Mouse (Mus musculus): ENCODE results near the gene Slc22a1. TPM values are rescaled to one million over a fixed set of nuclear protein-coding genes. Genes with fewer than 3 reads are reported as not detected.

The Slc22a1 gene
- total RNA-seq, 2 experiments from 2014 or later, result not detected

GRCm38 (mm10) chr17:12673871-12674270 is 1.8 kb downstream of the Slc22a1 start:
- H3K4me3 ChIP-seq, result no peak overlapping the region
- H3K27ac ChIP-seq, result no peak overlapping the region
- no peak for DNase-seq (ENCODE audit: low spot score in 2 of 2)
- TF ChIP-seq CTCF (conservative IDR thresholded peaks at IDR 0.05), result no peak

- no peak for DNase-seq (ENCODE audit: low spot score in 2 of 2)
- TF ChIP-seq CTCF (conservative IDR thresholded peaks at IDR 0.05), result no peak
- H3K4me3 ChIP-seq, result no peak overlapping the region
- no peak overlapping the region for H3K27ac ChIP-seq
These were observed 3.3 kb downstream of the Slc22a1 start for GRCm38 (mm10) chr17:12672285-12672790.

GRCm38 (mm10) chr17:12671029-12671605 is 4.5 kb downstream of the Slc22a1 start:
- H3K27ac ChIP-seq, result no peak overlapping the region
- no peak overlapping the region for H3K4me3 ChIP-seq
- DNase-seq (ENCODE audit: low spot score in 2 of 2), result no peak
- no peak for TF ChIP-seq CTCF (conservative IDR thresholded peaks at IDR 0.05)

GRCm38 (mm10) chr17:12669363-12669679 is 6.3 kb downstream of the Slc22a1 start:
- no peak for DNase-seq (ENCODE audit: low spot score in 2 of 2)
- Histone ChIP-seq H3K27ac (no peak overlapping the region), H3K4me3 (no peak overlapping the region)
- TF ChIP-seq CTCF (conservative IDR thresholded peaks at IDR 0.05), result no peak

GRCm38 (mm10) chr17:12668478-12669362 is 6.9 kb downstream of the Slc22a1 start:
- DNase-seq (ENCODE audit: low spot score in 2 of 2), result no peak
- no peak for TF ChIP-seq CTCF (conservative IDR thresholded peaks at IDR 0.05)
- H3K27ac ChIP-seq, result no peak overlapping the region
- no peak overlapping the region for H3K4me3 ChIP-seq

- no peak overlapping the region for H3K27ac ChIP-seq
- no peak for DNase-seq (ENCODE audit: low spot score in 2 of 2)
These were observed 11.5 kb downstream of the Slc22a1 start for GRCm38 (mm10) chr17:12664156-12664555.

GRCm38 (mm10) chr17:12660572-12661260 is 14.9 kb downstream of the Slc22a1 start:
- peak; percentile 26 to 59 for DNase-seq (ENCODE audit: low spot score in 2 of 2)
- no peak overlapping the region for H3K27ac ChIP-seq
- H3K4me3 ChIP-seq, result no peak overlapping the region
- peak; percentile 92 for TF ChIP-seq CTCF (conservative IDR thresholded peaks at IDR 0.05)

More at GRCm38 (mm10) chr17:12664156-12664555, 11.5 kb downstream of the Slc22a1 start:
- no peak overlapping the region for H3K4me3 ChIP-seq
- no peak for TF ChIP-seq CTCF (conservative IDR thresholded peaks at IDR 0.05)

- no peak for TF ChIP-seq CTCF (conservative IDR thresholded peaks at IDR 0.05)
- Histone ChIP-seq H3K27ac (no peak overlapping the region), H3K4me3 (no peak overlapping the region)
- no peak for DNase-seq (ENCODE audit: low spot score in 2 of 2)
These were observed 16.4 kb downstream of the Slc22a1 start for GRCm38 (mm10) chr17:12659233-12659632.

- DNase-seq (ENCODE audit: low spot score in 2 of 2), result no peak
- Histone ChIP-seq H3K27ac (no peak overlapping the region), H3K4me3 (no peak overlapping the region)
- no peak for TF ChIP-seq CTCF (conservative IDR thresholded peaks at IDR 0.05)
These were observed 16.8 kb downstream of the Slc22a1 start for GRCm38 (mm10) chr17:12658784-12659183.

GRCm38 (mm10) chr17:12655826-12656225 is 19.8 kb downstream of the Slc22a1 start:
- H3K27ac ChIP-seq, result no peak overlapping the region
- no peak for TF ChIP-seq CTCF (conservative IDR thresholded peaks at IDR 0.05)

GRCm38 (mm10) chr17:12654061-12654460 is 21.6 kb downstream of the Slc22a1 start:
- Histone ChIP-seq H3K4me3 (no peak overlapping the region), H3K27ac (peak overlapping the region; percentile 51; the same call in 1 of the 2 replicates)
- peak; percentile 25 to 67 for DNase-seq (ENCODE audit: low spot score in 2 of 2)
- no peak for TF ChIP-seq CTCF (conservative IDR thresholded peaks at IDR 0.05)

More at GRCm38 (mm10) chr17:12655826-12656225, 19.8 kb downstream of the Slc22a1 start:
- no peak overlapping the region for H3K4me3 ChIP-seq
- DNase-seq (ENCODE audit: low spot score in 2 of 2), result no peak

- no peak for DNase-seq (ENCODE audit: low spot score in 2 of 2)
- TF ChIP-seq CTCF (conservative IDR thresholded peaks at IDR 0.05), result no peak
These were observed 23.0 kb downstream of the Slc22a1 start for GRCm38 (mm10) chr17:12652604-12653003.

GRCm38 (mm10) chr17:12645461-12645860 is 30.2 kb downstream of the Slc22a1 start:
- Histone ChIP-seq H3K27ac (no peak overlapping the region), H3K4me3 (no peak overlapping the region)
- TF ChIP-seq CTCF (conservative IDR thresholded peaks at IDR 0.05), result no peak
- DNase-seq (ENCODE audit: low spot score in 2 of 2), result no peak

More at GRCm38 (mm10) chr17:12652604-12653003, 23.0 kb downstream of the Slc22a1 start:
- no peak overlapping the region for H3K27ac ChIP-seq
- no peak overlapping the region for H3K4me3 ChIP-seq

All from layer of hippocampus, adult 2 months (tissue).